Mouse (Mus musculus): ENCODE measurements at regions not wholly inside any gene's neighbourhood (a gene's known extent, or its start where the extent isn't known, plus 50 kb on each side); places are given as distances from the start of the nearest gene placed in this dataset.
"Not testable (repeated sequence)": the region's sequence is repeated elsewhere in the genome, so short reads cannot be mapped to it uniquely, and the experiment has no call there.

- DNase-seq, result no peak
These were observed 159.6 kb downstream of the Adgrd1 start for GRCm38 (mm10) chr5:129256136-129256535.

DNA sequence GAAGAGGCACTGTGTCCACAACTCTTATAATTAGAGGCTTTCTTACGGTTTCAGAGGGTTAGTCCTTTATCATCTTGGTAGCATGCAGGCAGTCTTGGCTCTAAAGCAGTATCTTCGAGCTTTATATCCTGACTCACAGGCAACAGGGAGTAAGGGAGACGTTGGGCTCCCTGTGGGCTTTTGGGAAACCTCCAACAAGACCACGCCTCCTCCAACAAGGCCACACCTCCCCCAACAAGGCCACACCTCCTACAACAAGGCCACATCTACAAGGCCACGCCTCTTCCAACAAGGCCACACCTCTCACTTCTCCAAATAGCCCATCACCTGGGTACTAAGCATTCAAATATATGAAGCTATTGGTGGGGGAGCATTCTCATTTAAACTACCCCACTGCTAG is 160.7 kb downstream of the Adgrd1 start:
- no peak for DNase-seq

- no peak for DNase-seq
These were observed 164.1 kb downstream of the Adgrd1 start for GRCm38 (mm10) chr5:129260689-129261088.

GRCm38 (mm10) chr5:129263118-129263517 is 166.6 kb downstream of the Adgrd1 start:
- no peak for DNase-seq

DNA sequence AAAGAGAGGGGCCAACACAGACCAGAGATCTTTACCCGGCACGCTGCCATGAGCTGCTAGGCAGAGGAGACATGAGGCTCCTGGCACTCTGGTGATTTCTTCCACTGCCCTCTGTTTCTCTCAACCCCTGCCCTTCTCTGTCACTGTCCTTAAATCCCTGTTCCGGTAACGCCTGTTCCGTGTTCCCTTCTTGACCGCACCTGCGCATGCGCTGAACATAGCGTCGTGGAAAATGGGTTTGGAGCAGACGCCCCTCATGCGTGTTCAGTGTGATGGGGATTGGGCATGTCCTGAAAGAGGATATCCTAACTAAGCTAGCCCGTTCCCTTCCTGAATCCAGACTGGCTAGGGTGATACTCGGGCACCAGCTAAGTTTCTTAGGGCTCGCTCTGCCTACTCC is 167.8 kb downstream of the Adgrd1 start:
- DNase-seq, result no peak

- DNase-seq, result no peak
These were observed 171.9 kb downstream of the Adgrd1 start for GRCm38 (mm10) chr5:129268456-129268855.

DNA sequence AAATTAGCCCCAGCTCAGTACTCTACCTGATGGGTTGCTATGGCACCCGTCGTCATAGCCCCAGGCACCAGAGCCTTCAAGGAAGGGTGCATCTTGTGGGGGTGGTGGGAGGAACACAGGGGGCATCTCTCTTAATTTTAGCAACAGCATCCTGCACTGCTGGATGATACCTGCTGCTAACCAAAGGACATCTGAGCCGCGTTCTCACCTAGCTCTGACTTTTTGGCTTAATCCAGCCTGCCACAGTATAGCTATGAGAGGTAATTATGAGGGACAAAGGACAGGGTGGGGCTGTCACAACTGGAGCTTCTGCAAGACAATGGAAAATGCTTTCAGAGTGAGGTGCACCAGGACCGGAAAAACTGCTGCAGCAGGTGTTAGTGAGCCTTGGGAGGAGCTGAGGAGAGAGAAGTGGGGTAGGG is 173.5 kb downstream of the Adgrd1 start:
- DNase-seq, result no peak

GRCm38 (mm10) chr5:129281406-129281805 is 184.9 kb downstream of the Adgrd1 start:
- DNase-seq, result no peak

DNA sequence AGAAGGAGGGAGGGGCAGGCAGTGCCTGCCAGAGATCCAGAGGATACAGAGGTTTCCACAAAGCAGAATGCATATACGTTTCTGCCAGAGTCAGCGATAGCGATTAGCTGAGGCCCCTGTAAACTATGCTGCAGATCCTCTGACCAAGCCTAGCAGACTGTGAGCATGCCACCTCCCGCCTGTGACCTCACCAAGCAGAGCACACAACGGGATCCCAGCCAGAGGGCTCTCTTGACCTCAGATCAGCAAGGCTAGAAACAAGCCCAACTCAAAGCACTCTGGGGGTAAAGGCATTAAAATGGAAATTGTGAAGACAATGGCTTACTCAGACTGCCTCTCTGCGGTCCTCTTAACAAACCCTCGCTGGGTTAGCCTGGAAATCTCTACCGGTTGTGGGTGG is 185.6 kb downstream of the Adgrd1 start:
- no peak for DNase-seq

DNA sequence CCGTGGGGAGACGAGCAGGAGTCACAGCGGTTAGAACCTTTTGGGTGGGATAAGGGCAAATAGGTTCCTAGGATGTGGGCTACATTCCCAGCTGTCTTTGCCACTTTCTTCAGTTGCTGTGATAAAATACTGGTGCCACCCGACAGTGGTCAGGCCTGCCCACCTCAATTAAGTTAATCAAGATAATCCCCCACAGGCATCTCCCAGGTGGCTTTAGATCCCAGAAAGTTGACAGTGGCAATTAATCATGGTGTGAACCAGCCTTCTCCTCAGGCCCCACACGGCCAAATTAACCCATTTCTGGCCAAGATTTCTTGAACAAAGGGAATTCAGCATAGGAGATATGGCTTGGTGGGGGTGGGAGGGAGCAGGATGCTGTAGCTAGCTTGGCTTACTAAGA is 186.3 kb downstream of the Adgrd1 start:
- no peak for DNase-seq

DNA sequence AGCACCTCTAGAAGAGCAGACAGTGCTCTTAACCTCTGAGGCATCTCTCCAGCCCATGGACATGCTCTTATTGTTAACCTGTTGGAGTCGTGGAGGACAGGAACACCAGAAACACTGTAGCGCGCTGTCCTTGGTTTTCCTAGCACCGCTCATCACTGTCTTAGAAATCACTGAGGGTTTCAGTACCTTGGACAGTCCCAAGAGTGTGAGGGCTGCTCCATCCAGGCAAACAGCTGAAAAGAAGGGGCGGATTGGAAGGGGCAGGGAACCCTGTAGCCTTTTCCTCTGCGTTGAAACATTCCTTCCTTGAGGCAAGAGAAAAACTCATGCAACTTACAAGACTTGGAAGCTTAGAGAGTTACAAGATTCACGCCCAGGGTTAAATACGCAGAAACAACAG is 190.9 kb downstream of the Adgrd1 start:
- DNase-seq, result no peak

DNA sequence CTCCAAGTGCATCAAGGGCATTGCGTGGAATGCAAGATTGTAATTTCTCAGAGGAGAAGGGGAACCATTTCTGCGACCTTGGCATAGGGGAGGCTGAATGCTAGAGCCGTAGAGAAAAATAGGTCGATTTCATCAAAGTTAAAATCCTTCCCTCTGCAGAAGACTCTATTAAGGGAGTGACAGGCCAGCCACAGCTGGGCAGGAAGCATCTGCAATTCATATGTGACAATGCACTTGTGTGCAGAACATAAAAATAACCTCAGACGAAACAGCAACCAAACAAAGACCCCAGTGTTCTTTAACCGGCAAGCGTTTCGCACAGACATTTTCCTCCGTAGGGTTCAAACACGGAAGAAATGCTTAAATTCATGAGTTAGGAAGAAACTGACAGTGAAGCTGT is 196.3 kb downstream of the Adgrd1 start:
- DNase-seq, result not testable (repeated sequence)

DNA sequence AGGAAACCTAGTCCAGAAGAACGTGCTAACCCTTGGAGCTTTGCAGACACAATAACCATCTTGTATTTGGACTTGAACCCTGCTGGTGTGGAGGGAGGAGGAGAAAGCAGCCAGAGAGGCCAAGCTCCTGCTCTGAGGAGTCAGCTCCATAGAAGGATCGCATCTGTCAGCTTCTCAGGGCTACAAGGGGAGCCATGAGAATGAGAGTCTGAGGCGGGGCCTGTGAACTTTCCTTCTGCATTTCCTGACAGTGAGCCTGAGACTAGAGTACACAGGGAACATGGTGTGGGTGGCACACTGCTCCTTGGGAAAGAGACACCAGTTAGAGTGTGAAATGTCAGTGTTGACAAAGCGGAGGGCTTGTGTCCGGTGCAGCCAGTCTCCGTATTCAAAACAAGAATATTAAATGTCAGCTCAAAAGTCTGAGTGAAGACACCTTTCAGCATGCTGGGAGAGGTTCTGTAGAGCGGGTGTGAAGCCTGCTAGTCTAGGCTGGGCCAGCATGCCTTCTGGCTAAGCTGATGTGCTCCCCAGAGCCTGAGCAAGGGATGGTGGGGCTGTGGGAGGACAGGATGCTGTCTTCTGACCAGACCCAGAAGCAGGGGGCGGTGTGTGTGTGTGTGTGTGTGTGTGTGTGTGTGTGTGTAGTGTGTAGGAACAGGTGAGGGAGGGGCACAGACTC is 198.5 kb downstream of the Adgrd1 start:
- not testable (repeated sequence) for DNase-seq

GRCm38 (mm10) chr5:129297657-129298349 is 201.3 kb downstream of the Adgrd1 start:
- no peak for DNase-seq

- DNase-seq, result no peak
These were observed 202.2 kb upstream of the Sfswap start for GRCm38 (mm10) chr5:129298646-129299455.

GRCm38 (mm10) chr5:129299456-129299765 is 201.6 kb upstream of the Sfswap start:
- no peak for DNase-seq

GRCm38 (mm10) chr5:129300423-129300822 is 200.6 kb upstream of the Sfswap start:
- no peak for DNase-seq

DNA sequence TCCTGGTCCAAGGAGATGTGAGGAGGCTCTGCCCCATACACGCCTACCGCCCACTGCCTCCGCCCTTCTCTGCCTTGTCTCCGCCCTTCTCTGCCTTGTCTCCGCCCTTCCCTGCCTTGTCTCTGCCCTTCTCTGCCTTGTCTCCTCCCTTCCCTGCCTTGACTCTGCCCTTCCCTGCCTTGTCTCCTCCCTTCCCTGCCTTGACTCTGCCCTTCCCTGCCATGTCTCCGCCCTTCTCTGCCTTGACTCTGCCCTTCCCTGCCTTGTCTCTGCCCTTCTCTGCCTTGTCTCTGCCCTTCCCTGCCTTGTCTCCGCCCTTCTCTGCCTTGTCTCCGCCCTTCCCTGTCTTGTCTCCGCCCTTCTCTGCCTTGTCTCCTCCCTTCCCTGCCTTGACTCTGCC is 185.4 kb upstream of the Sfswap start:
- no peak for DNase-seq

DNA sequence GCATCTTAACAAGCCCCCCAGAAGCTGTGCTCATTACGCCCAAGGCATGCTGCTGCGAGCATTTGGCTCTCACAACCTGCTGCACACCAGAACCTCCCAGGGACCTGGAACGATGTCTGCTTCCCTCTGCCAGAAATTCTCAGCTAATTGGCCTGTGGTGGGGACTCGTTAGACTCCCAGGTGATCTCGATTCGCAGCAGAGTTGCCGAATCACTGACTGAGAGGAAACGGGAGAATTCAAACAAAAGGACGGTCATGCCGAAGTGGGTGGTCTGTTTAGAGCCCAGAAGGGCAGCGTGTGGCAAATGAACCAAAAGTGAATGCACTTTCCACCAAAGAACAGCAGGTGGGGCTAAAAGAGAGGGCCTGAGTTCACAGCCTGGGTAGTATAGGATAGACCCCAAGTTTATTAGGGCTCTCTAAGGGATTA is 169.9 kb upstream of the Sfswap start:
- DNase-seq, result no peak

GRCm38 (mm10) chr5:129332014-129332413 is 169.0 kb upstream of the Sfswap start:
- no peak for DNase-seq

DNA sequence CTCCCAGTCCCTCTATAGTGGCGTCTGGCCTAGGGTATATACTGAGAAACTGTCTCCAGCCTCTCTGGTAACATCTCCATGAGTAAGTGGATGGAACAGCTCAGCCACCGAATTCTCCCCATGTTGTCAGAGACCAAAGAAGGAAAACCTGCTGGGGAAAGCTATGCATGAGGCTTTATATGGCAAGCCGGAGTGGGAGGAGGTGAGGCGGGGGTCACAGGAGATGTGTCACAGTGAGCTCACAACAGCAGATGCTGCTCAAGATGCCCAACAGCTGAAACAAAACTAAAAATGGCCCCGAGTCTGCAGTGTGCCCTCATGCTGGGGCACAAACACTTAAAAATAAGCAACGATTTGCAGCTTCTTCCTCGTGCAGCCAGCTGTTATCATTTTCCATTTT is 162.5 kb upstream of the Sfswap start:
- DNase-seq, result no peak

DNA sequence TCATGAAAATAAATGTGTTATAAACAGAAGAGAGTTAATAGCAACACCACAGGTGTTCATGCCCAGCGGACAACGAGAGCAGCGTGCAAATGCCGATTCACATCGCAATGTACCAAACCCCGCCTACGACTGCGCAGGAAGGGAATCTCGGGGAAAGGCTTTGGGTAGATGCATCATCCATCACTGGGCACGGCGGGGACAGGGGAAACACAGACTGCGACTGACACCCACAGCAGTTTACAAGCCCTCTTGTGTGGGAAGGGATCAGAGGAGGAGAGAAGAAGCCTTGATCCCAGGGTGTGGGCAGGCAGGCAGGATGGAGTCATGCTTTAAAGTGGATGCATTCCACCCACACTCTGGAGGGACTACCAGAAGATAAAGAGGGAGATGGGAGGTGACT is 157.0 kb upstream of the Sfswap start:
- DNase-seq, result no peak

- no peak for DNase-seq
These were observed 151.0 kb upstream of the Sfswap start for GRCm38 (mm10) chr5:129350024-129350423.

- no peak for DNase-seq
These were observed 147.5 kb upstream of the Sfswap start for GRCm38 (mm10) chr5:129353549-129353948.

Data from thymus, postnatal 25 days (tissue).